Mouse (Mus musculus): ENCODE measurements around the gene Medag. TPM values are rescaled to one million over a fixed set of nuclear protein-coding genes. Genes with fewer than 3 reads are reported as not detected.
A peak's percentile ranks its signal among the peaks of the same experiment; 100 is the strongest.

Medag gene
- 10 to 100 TPM; 14.8 to 14.9 TPM for total RNA-seq (2021)

DNA sequence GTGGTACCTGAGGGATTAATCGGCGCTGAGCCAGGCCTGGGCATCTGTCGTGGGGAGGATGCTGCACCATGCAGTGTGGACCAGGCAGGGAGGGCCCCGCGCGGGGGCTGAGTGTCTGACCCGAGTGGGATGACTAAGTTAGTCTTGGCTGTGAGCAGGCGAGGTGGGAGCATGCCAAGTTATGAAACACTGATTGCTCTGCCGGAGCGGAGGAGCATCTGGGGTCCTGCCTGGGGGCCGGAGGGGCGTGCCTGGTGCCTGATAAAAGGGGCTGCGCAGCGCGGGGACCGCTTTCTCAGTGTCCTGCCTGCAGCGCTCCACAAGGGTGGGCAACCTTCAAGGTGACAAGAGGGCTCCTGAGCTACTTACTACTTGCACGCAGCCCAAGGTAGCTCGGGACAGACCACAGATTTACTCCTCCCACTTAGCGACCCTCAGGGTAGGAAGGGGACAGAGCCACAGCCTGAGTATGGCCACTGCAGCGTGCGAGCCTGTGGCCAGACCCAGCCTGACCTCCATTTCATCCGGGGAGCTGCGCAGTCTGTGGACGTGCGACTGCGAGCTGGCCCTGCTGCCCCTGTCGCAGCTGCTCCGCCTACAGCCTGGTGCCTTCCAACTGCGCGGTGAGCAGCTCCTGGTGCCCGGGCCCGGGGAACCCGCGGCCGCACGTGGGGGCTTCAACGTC is at the start of gene Medag:
Medag (plus strand) TSS at position 241 of the 685 bp plus-strand sequence.
- DNase-seq, result peak; percentile 84

DNA sequence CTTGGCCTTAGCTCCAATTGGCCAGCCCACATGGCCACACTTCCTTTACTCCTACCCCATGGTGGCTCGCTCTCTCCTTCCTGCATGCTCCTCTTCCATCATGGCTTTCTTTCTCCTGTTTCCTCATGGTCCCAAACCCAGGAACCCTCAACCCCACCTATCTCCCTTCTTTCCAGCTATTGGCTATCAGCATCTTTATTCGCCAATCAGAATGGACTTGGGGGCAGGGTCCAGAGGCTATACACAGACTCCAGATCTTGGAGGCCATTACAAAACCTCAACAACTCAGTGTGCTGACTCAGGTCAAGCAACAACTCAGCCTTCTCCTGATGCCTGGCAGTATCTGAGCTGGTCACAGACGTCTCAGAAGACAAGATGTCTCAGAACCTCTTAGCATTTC is 48.9 kb upstream of the Medag start:
- DNase-seq, result no peak

DNA sequence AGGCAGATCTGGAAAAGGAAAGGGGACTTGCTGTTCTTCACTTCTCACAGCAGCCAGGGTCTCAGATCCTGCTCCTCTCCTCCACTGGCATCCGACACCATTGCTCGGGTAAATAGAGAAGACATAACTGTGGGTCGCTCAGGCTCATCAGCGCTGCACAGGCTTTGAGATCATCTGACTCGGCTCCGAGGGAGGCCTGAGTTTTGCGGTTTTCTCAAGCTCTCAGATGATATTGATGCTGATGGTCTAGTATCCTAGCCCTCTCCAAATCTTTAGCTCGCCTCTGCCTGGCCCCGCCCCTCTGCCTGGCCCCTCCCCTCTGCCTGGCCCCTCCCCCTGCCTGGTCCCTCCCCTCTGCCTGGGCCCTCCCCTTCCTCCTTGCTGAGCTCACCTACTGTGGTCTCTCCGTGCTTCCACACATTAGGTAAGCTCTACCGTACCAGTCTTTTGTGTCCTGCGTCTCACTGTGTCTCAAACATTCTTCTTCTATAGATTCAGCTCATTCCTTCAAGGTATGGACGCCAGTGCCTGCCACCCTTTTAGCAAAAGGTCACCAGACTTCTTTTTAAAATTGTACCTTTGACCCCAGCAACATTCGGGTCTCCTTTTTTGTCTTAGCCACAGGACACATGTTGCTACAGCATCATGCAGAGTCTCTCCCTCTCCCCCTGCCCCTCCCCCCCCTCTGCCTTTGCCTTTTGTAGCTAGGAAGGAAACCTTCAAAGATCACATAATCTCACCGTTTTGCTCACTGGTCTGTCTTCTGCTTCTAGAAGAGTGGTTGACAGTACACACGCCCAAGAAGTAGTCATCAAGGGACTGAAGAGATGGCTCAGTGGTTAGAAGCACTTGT is 47.4 kb upstream of the Medag start:
- no peak for DNase-seq

DNA sequence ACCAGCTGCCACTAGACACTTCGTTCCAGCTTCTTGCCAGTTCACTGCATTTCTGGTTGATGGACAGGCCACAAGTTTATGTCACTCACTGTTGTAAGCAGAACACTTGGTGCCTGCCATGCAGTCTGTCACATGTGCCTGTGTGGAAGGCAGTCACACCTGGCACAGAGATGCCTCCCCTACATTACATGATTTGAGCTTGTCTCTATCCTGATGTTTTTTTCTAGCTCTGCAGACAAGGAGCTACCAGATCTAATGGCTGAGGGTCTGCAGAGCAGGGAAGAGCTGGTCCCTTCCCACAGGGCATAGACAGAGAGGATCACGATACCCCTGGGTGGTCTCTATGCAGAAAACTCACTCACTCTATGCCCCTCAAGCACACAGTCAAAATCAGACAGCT is 44.5 kb upstream of the Medag start:
- DNase-seq, result no peak

DNA sequence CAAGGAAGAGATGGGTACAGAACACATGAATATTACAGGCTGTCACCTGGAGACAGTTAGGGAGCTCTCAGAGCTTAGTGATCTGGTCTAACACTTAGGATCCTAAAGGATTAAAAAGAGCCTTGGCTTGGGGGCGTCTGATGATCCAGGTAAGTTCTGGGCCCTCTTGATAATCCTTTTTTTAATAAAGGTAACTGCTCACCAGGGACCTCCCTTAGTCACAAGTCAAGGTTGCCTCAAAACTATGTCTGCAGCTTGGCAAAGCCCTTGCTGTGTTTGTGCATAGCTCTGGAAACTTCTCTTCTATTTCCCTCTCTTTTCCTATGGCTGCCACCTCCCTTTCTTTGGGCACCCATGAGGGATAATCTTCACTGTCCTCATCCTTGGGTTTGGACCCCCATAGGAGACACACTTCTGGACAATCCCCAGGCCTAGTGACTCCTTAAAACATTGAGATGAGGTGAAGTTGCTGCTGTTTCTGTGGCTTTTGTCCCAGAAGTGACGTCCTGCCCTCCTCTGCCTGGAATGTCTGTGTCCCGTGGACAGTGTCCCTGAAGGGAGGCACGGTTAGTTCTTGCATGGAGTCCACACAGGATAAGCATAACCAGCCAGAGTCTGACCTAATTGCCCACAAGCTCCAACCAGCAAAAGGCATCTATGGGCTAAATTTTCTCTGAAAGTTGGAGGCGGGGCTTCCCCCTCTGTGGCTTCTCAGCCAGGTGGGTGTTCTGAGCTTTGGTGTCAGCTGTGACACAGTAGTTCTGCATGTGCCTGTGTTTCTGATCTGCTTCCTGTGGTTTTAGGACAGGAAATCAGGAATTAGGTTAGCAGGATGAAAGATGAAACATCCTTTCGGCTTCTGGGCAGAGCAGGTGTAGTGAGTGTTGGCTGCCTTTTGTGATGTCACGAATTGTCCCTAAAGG is 43.7 kb upstream of the Medag start:
- DNase-seq, result peak; percentile 42

DNA sequence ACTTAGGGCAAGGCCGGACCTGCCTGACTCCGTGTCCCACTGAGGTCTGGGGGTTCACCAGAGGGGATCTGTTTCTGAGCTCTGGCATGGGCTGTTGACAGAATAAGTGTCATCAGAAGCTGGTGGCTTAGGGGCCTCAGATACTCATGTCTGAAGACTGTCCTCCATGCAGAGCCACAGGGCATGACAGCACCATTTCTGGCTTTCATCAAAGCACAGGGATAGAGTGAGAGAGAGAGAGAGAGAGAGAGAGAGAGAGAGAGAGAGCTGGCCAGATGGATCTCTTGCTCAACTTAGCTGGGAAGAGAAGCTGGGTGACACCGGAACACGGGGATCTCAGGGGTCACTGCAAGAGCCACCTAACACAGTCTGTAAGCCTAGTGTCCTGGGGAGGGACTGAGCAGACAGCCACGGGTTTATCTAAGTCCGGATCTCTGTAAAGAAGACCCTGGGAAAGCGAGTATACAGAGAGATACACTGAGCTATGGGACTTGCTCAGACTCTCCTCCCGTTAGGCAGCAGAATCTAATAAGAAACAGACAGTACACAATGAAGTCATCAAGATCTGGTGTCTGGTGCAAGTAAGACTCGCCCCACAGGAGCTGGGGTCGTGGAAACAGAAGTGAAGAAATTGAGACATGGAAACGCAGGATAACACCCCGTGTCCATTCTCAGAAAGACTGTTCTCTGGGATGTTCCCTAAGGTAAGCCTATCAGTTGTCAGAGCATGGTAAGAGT is 42.8 kb upstream of the Medag start:
- no peak for DNase-seq

DNA sequence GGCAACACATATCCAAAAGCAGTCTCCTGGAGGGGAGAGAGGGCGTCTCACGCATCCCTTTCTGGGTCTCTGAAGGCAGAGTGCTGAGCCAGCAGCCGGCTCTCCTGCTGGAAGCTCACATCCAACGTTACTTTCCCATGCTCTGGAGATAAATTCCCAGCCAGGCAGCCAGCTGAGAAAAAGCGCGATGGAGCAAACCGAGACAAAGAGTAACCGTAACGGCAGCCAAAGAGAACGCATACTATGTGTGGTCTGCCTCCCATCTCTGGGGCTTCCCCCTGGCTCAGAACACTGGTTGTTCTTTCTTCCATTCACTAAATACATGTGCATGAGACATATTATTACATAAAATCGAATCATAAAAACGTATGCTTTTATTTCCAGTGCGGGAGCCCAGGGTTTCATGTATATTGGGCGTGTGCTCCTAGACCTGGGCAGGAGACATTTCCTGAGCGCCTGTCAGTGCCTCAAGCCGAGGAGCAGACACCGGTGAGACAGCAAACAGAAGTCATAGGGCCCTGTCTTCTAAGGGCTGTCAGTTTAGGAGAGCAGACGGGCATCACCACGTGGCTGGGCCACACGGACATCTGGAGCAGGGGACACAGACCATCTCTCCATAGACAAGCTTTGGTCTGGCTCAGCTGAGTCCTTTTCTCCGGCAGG is 42.0 kb upstream of the Medag start:
- peak; percentile 40 for DNase-seq

DNA sequence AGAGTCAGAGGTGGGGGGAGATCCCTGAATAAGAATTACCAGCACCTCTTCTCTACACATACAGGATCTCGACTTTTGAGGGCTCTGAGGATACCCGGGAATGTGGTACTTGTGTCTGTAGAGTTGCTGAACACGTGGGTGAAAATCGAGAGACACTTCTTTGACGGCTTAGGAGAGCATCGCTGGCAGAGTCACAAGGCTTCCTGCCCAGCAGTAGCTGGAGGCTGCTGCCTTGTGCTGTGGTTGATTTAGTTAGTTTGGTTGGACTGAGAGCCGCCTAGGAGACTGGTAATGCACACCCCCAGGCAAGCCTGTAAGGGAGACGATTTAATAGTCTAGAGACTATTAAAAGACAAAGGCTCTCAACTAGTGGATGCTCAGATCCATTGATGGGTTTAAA is 39.5 kb upstream of the Medag start:
- DNase-seq, result no peak

DNA sequence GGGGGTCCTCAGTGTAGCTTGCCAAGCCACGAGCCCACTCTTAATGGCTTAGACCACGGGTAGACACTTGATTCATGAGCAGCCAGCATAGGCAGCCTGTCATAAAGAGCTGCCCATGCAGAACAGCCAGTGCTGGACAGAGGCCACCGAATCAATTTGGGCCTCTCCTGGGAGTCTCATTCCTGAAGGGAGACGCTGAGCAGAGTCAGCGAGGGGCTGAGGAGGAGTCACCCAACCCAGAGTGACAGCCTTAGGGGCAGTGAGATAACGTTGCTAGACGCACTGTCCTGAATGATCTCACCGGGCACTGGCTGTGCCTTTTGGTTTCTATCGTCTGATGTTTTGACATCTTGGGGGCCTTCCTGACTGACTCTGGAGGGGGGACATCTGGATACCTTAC is 38.3 kb upstream of the Medag start:
- peak; percentile 68 for DNase-seq

DNA sequence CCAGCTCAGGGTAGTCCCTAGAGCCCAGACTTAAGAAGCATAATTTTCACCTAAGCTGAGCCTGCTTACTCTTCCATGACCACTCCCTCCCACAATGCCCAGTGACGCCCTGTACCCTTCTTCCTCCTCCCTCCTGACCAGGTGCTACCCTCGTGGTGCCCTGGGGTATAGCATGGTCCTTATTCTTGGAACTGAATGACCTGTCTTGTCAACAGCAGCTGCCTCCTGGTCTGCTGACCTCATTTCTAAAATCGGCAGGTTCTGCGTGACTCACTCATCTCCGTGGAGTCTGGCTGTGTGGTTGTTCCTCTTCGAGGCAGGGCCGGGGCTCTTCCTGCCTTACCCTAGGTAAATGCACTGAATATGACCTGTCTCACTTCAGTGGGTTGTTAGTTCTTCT is 37.5 kb upstream of the Medag start:
- peak; percentile 50 for DNase-seq

DNA sequence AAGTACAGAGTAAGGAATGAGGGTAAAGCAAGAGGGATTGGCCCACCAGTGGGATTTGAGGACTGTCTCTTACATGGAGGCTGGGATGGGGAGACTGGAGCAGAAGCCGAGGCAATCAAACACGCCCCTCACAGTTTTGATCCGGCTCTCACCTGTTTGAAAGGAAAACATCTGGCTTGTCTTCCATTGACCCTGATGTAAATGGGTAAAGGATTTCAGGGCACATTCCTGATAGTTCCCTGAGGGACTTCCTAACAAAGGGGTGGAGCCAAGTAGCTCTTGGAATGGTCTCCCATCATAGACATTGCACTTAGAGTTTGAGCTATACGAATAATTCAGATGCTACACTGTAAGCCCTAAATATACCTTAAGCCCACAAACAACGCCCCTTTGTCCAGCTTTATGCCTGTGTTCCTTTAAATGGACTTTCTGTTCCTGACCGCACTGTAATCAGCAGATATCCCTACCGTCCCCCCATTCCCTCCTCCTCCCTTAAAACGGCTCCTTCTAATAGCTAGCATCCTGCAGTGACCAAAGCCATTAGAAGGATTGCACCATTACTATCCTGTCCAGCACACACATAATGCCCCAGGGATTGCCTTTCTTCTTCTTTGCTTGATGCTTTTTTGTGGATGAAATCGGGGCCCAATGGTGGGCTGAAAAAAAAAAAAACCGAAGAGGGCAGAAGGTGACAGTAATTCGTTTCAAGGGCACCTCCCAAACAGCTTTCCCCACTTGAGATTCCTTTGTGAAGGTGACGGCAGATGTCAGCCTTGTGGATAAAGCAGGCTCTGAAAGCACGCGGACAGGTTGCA is 36.3 kb upstream of the Medag start:
- no peak for DNase-seq

DNA sequence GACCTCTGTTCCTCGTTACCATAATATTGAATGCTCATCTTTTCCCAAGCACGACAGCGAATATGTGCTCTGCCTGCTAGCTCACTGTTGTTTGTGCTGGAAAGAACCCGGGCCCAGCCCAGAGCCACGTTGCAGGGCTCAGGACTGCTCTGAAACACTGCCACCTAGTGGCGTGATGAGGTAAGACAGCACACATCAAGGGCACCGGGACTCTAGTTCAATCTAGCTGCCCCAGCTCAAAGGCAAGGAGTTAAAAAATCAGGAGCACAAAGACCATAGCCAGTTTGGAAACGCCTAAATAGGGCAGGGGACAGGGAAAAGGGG is 35.7 kb upstream of the Medag start:
- DNase-seq, result peak; percentile 94

DNA sequence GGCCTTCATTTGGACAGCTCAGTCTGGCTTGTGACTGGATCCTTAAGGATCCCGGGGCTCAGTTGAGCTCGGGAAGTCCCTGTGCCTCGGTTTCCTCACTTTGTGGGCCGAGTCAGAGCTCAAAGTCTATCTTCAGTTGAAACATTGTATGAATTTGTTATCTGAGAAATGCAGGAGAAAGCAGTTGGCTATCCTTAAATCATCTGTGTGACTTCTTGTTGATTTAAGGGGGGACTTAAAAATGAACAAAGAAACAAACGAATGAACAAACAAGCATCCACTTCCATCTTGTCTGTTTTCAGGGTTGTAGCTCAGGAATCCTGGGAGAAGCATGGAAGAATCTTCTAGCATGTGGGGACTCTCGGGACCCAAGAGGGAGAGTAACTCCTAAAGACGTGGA is 35.2 kb upstream of the Medag start:
- no peak for DNase-seq

DNA sequence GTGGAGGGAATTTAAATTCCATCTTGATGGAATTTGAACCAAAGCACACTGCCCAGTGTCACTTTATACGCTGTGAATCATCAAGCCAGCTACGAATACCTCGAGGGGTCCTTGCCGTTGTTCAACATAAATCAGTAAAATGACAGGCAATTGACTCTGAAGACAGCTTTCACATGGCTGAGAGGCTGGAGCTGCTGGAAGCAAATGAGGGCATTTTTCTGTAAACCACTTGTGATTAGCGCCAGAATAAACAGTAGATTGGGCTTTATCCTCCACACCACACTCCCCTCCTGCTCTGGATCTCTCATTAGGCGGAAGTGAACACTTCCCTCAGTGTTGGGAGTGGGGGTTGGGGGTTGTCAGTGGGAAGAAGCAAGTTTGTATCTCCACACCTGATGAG is 34.3 kb upstream of the Medag start:
- no peak for DNase-seq

DNA sequence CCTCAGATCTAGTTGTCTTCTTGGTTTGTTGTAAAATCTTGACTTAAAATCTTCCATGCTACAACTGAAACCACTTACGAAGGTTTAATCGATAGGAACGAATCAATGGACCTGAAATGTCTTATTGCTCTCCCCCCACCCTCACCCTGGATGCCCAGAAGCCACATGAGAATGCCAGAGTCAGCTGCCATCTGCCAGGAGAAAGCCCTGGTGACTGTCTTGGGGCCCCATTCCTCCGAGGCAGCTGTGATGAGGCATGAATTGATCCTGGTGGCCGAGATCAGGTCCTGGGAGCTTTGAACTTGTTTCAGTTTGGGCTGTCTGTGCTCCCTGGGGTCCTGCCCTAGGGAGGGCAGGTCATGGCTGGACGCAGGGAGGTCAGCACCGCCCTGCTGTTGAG is 33.0 kb upstream of the Medag start:
- no peak for DNase-seq

DNA sequence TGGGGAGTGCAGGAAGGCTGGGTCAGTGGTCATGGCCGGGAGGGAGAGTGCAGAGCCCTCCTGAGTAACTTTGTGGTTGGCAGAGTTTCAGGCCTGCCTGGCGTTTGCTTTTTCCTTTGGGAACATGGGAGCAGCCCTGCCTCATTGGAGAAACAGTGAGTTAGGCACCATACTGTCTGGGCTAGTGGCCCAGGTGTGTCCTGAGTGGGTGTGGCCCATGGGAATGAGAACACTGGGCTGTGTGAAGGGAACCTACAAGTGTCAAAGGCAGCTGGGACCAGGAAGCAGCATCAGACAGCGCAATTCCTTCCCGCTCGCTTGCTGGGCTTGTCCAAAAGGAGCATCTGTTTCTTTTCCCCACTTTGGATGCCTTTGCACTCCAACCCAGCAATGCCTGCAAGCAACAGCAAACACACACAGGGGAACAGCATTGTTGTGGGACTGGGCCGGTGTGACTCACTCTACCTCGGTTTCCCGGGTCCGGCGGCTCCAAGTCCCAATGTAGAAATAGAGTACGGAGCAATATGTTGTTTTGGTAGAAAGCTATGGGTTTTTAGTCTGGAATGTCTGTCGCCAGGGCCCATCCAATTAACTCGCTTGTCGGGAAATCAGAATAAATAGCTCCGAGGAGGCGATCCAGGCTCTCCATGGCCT is 32.3 kb upstream of the Medag start:
- DNase-seq, result peak; percentile 40

DNA sequence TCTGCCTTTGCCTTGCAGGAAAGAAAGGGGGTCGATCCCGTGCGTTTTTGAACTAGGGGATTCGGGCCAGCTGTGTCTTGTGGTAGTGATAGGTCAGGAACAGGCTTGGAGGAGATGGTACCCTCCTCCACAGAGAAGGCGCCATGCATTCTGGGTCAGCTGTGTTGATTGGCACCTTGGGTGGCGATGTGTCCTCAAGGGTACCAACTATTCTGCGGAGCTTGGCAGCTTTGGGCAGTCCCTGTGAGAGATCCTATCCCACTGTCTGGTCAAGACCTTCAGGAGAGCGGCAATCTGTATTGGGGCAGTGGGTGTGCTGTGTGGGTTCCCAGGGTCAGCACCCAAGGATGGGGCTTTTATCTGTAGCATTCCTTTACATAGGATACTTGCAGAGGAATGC is 31.7 kb upstream of the Medag start:
- no peak for DNase-seq

DNA sequence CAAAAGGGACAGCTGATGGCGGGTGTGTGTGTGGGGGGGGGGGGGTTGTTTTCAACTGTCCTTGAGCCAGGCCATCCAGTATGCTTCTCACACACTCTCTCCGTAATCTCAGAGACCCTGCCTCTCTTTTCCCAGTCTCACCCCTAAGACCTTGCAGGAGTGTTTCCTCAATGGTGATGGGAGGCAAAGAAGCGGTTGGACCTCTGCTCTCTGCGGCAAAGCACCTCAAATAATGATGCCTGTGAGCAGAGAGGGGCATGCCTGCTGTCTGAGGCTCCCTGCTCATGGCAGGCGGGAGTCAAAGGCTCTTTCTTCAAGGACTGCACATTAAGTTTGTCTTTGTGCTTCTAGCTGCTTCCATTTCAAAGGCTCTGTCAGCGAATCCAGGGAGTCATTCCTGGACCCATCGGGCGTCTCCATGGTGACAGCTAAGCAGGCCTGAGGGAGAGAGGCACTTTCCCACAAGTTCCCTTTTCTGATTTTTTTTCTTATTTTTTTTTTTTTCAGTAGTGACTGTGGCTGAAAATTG is 31.1 kb upstream of the Medag start:
- DNase-seq, result no peak

DNA sequence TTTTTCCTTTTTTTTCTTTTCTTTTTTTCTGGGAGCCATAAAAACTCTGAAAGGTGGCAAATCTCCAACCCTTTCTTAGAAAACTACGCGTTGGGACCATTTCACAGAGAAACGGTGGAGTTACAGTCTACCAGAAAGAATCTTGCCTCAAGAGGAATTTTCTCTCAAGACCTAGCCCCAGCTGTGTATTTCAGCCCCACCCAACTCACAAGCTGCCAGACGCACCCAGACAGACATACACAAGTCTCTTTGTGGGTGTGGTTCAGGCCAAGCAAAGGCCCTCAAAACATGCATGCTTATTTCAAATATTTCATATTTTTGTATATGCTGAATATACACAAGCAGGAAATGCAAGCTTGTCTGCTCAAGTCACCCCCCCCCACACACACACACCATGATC is 29.6 kb upstream of the Medag start:
- DNase-seq, result no peak

DNA sequence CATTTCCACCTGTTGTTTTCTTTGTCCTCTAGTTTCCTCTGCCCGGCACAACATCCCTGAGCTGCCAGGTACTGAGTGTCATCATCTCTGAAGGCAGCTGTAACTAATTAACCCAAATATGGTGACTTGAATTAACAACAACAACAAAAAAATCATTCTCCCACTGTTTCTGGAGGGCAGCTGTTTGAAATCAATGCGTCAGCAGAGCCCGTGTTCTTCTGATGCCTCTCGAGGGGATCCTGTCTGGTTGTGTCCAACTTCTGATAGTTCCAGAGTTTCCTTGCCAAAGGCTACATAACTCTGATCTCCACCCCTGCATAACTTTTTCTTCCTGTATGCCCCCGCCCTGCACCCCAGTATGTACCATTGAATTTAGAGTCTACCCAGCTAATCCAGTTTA is 28.9 kb upstream of the Medag start:
- DNase-seq, result no peak
